Mouse (Mus musculus) megakaryocyte, embryonic 14.5 days (primary cell): Measurements from ENCODE around the gene Tbce.

Experiments used
- FLI1 ChIP-seq: IDR thresholded peaks from 2 replicates; pipeline ENCODE4 v1.6.1; 2012; ENCODE audit warnings: low read length, inconsistent platforms, mixed read lengths
- GATA1 ChIP-seq: IDR thresholded peaks from 3 replicates; pipeline ENCODE4 v1.6.1; 2012; ENCODE audit warnings: mixed read lengths, low read length, inconsistent platforms, borderline replicate concordance

DNA sequence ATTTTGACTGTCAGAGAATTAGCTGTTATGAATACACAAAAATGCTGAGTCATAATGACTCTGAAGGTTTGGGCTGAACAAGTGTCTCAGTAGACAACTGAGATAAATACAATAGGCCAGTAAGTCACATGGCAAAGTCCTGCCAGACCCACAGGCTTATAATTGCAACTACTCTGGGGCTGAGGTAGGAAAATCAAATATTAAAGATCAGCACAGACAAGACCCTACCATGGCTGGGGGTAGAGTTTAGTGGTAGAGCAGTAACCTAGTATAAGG, 5.4 kb downstream of the Tbce start:
- TF ChIP-seq GATA1, result no peak
- no peak for TF ChIP-seq FLI1
